Mouse (Mus musculus) lung, postnatal 14 days (tissue): Measurements from ENCODE around the gene Pkd2.
A peak's percentile ranks its signal among the peaks of the same experiment; 100 is the strongest.

ENCODE experiments used
- DNase-seq: peaks from one replicate; pipeline ENCODE4 v3.0.0; 2021

The Pkd2 gene

GRCm38 (mm10) chr5:104466816-104467215 lies 7.6 kb downstream of the Pkd2 start:
- DNase-seq, result no peak

GRCm38 (mm10) chr5:104468586-104468985 lies 9.3 kb downstream of the Pkd2 start:
- DNase-seq, result no peak

- DNase-seq, result no peak
Measured at GRCm38 (mm10) chr5:104470981-104471391, 11.7 kb downstream of the Pkd2 start.

DNA sequence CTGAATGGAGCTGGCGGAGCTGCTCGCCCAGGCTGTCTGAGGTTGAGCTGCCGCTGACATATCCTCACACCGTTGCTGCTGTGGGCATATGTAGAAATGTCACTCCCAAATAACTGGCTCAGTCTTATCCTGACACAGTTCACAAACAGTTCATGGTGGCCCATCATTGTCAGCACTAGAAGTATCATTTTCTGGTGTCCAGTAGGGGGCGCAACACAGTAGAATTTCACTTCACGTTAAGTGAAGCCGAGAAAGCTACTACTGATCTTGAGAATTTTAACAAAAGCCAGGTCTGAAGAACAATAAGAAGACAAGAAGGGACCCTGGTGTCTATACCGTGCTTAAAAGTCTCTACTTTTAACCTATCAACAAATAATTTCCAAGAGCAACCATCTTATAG lies 13.1 kb downstream of the Pkd2 start:
- peak; percentile 44 for DNase-seq

DNA sequence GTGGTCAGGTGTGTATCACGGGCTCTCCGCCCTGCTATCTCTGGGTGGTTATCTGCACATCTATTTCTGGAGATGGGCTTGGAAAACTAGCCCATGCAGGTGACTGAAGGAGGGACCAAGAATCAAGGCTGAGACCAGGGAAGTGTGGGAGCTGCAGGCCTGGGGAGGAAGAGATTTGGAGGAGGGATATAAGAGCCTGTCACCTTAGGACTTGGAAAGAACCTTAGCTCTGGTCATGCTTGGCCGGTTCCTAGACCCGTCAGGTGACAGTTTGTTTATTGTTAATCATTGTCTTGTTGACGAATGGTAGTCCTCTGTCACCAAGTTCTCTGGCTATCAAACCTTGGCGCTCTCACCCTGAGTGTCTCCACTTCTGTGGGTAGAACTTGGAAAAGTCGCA lies 21.1 kb downstream of the Pkd2 start:
- no peak for DNase-seq

DNA sequence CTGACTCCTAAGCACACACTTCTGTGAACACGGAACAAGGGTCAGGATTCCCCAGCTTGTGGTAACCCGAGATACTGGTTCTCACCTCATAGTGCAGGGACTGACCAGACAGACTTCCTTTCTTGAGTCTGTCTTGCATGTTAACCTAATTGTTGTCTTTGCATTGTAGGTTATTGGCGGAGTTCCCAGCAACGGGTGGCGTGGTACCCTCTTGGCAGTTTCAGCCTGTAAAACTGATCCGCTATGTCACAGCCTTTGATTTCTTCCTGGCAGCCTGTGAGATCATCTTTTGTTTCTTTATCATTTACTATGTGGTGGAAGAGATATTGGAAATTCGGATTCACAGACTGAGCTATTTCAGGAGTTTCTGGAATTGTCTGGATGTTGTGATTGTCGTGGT lies 23.6 kb downstream of the Pkd2 start:
- no peak for DNase-seq

GRCm38 (mm10) chr5:104491561-104491960 lies 32.3 kb downstream of the Pkd2 start:
- DNase-seq, result no peak

DNA sequence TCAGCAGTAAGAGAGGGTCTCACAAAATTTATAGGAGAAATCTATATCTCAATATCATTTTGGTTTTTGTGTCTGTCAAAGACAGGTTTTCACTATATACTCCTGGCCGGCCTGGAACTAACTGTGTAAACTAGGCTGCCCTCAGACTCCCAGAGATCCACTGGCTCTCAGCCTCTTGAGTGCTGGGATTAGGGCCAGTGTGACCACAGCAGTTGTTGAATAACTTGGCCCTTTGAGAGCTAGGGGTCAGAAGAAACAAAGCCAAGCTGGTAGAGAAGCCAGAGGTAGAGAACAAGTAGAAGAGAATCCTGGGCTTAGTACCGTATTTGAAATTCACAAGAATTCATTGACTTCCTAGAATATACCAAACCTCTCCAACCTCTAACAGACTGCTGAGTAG lies 45.6 kb downstream of the Pkd2 start:
- DNase-seq, result no peak

GRCm38 (mm10) chr5:104507829-104508194 lies 48.6 kb downstream of the Pkd2 start:
- no peak for DNase-seq

DNA sequence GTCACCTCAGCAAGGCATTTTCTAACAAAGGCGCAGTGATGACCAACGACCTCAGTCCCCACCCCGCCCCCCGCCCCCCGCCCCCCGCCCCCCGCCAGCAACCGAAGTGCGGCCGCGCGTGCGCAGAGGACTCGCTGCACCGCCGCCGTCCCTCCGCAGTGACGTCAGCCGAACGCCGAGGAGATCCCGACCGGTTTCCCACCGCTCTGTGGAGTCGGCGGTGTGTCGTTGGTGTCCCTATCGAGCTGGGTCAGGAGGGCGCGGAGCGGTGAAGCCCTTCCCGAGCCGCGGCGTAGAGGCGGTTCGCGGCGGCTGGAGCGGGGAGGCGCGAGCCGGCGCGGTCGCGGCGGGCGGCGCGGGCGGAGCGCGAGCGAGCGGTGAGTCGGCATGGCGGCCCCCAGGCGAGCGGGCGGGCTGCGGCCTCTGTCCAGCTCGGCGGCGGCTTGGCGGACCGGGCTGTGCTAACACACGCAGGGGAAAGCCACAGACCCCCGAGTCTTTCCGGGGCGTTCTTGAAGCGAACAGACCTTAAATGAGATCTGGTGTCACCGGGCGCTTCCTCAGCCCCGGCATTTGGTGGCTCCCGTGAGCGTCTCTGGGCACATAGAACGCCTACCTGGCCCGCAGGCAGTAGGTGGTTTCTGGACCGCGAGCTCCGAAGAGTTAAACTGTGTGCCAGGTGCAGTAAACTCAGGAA lies 49.1 kb downstream of the Pkd2 start, which contains the start of gene BC005561:
Gene BC005561, plus strand, starts transcription at position 158 of the 697 bp plus-strand sequence.
- peak; percentile 86 for DNase-seq

DNA sequence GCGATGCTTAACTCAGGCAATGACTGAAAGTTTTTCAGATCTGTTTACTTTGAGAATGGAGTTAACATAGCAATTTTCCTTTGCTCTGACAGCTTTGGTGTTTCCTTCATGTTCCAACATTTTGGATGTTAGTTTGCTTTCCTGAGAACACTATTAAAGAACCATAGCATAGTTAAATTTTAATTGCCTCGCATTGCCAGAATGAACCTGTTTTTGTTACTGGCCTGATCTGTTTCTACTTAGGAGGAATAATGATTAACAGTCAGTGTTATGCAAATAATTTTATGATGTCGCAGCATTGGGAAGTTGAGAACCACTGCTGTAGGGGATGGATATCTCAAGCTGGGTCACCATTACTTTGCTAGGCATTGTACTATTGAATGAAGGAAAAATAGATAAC lies 52.0 kb downstream of the Pkd2 start:
- DNase-seq, result no peak

DNA sequence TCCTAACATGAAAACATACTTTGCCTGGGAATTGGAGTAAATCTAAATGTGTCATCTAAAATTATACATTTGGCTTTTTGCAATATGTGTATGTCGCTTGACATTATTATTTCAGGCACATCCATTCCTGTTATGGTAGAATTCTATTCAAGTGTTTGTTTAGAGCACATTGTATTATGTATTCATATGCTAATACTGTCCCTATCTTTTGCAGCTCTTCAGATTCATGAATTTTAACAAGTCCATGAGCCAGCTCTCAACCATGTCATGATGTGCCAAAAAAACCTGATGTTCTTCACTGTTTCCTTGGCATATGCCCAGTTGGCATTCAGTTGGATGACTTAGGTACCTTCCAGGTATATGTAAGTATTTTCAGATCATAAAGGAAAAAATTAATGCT lies 79.4 kb downstream of the Pkd2 start:
- no peak for DNase-seq

DNA sequence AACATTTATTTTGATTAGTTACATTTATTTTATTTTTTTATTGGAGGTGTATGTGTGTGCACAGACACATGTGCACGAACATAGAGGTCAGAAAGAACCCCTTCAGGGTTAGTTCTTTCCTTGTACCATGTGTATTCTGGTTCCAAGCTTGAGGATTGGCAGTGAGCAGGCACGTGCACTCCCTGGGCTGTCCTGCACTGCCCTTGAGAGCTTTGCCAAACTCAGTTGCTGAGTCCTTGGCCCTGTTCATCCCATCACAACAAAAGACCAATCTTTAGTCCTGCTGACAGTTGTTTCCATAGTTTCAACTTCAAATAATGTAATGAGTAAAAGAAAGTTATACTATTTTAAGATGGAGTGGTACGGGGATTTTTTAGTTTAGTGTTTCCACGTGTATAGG lies 80.1 kb downstream of the Pkd2 start:
- DNase-seq, result no peak
